ENCODE assay signal across 28 mouse cellular contexts in genomic region chr15:3466608-3467007, GRCm38 (mm10).
"Had no signal": no experiment of that assay in that cellular context is flagged by ENCODE, and none has a peak within 500 bp of the region (broad histone marks: within the 10 kb centered on the region; RNA-seq: fewer than 3 reads in every experiment).

No protein-coding gene starts in this region.

- ATAC-seq: forebrain, postnatal 0 days; hindbrain, embryonic 16.5 days; inflammation-experienced regulatory T-cells, adult 6 months had no signal

- H3K27ac ChIP-seq: heart, adult 2 months; heart, embryonic 13.5 days; heart, embryonic 15.5 days; hindbrain, embryonic 10.5 days; hindbrain, embryonic 12.5 days; hindbrain, embryonic 14.5 days; kidney, embryonic 15.5 days; kidney, postnatal 0 days; layer of hippocampus, adult 2 months; left cerebral cortex, adult 2 months; limb, embryonic 10.5 days; limb, embryonic 12.5 days; liver, embryonic 13.5 days; liver, embryonic 15.5 days had no signal

- H3K27me3 ChIP-seq: heart, embryonic 13.5 days; heart, embryonic 15.5 days; hindbrain, embryonic 12.5 days; kidney, embryonic 15.5 days; limb, embryonic 12.5 days; liver, embryonic 13.5 days; liver, embryonic 15.5 days had no signal

- H3K9me3 ChIP-seq: heart, embryonic 13.5 days; heart, embryonic 15.5 days; hindbrain, embryonic 10.5 days; hindbrain, embryonic 12.5 days; kidney, embryonic 15.5 days; limb, embryonic 10.5 days; limb, embryonic 12.5 days; liver, embryonic 13.5 days; liver, embryonic 15.5 days had no signal

- H3K4me1 ChIP-seq: hindbrain, embryonic 10.5 days; hindbrain, embryonic 12.5 days; kidney, embryonic 15.5 days; limb, embryonic 10.5 days; limb, embryonic 12.5 days; liver, embryonic 13.5 days; liver, embryonic 15.5 days had no signal

- H3K9ac ChIP-seq: forebrain, postnatal 0 days; heart, embryonic 13.5 days; heart, embryonic 15.5 days; hindbrain, embryonic 12.5 days; hindbrain, embryonic 14.5 days; kidney, embryonic 15.5 days; limb, embryonic 12.5 days; liver, embryonic 13.5 days; liver, embryonic 15.5 days had no signal

- H3K36me3 ChIP-seq: heart, embryonic 13.5 days; heart, embryonic 15.5 days; hindbrain, embryonic 10.5 days; hindbrain, embryonic 12.5 days; kidney, embryonic 15.5 days; limb, embryonic 10.5 days; limb, embryonic 12.5 days; liver, embryonic 13.5 days; liver, embryonic 15.5 days had no signal

- H3K4me2 ChIP-seq: heart, embryonic 11.5 days; heart, embryonic 13.5 days; heart, embryonic 15.5 days; hindbrain, embryonic 12.5 days; hindbrain, embryonic 14.5 days; kidney, embryonic 15.5 days; limb, embryonic 12.5 days; liver, embryonic 13.5 days; liver, embryonic 15.5 days had no signal

- DNase-seq: forebrain, postnatal 0 days; gastrocnemius, postnatal 14 days; gastrocnemius, postnatal 36 days; heart, adult 11 months; heart, adult 2 months; heart, postnatal 4 days; kidney, adult 11 months; kidney, adult 2 months; kidney, adult 9 months; kidney, postnatal 14 days; kidney, postnatal 4 days; liver; liver, embryonic 13.5 days had no signal

- H3K4me3 ChIP-seq: heart, adult 2 months; heart, embryonic 13.5 days; heart, embryonic 15.5 days; hindbrain, embryonic 10.5 days; hindbrain, embryonic 12.5 days; kidney, embryonic 15.5 days; layer of hippocampus, adult 2 months; left cerebral cortex, adult 2 months; limb, embryonic 10.5 days; limb, embryonic 12.5 days; liver, embryonic 13.5 days; liver, embryonic 15.5 days had no signal
